Comparison of ENCODE assay signal across 8 mouse cellular contexts in genomic region chr6:71543686-71544499, GRCm38 (mm10). TPM values are rescaled to one million over a fixed set of nuclear protein-coding genes. Genes with fewer than 3 reads are reported as not detected.
DNase-seq lines count a peak whose midpoint lies in the region; ATAC-seq and TF ChIP-seq lines count a peak whose summit lies in the region.

TSS of gene Chmp3 (plus strand) at chr6:71543797.

- dilution Hi-C loops in CH12.LX (cut with MboI; ENCODE audit: extremely low pct_ligation_motif_present, extremely low pct_unique_long_range_greater_than_20kb, low sequenced_read_pairs) = no loop called here

- TF ChIP-seq EP300 in CH12.LX (IDR thresholded peaks at IDR 0.05; ENCODE audit: low read length) = no peak
- peak; percentile 75; the same call in 1 of the 2 replicates for TF ChIP-seq EP300 in heart, postnatal 0 days (IDR thresholded peaks at IDR 0.05; ENCODE audit: low read depth)

- H3K9ac ChIP-seq in CH12.LX (ENCODE audit: insufficient read depth, low read depth) = peak within 1 kb of the TSS; percentile 87
- peak within 1 kb of the TSS; percentile 87 for H3K9ac ChIP-seq in forebrain, embryonic 12.5 days
- peak within 1 kb of the TSS; percentile 99 for H3K9ac ChIP-seq in heart, postnatal 0 days (replicated peaks; ENCODE audit: low read depth, low read length)
- peak within 1 kb of the TSS; percentile 96 for H3K9ac ChIP-seq in liver, embryonic 16.5 days (ENCODE audit: low read depth, low read length)
- H3K9ac ChIP-seq in neural tube, embryonic 13.5 days = peak within 1 kb of the TSS; percentile 95

- no peak for TF ChIP-seq RAD21 in CH12.LX (IDR thresholded peaks at IDR 0.05; ENCODE audit: low read depth, low read length)

- peak within 1 kb of the TSS; percentile 76 for H3K27ac ChIP-seq in CH12.LX (ENCODE audit: insufficient read depth, low read depth)
- peak within 1 kb of the TSS; percentile 96 for H3K27ac ChIP-seq in forebrain, embryonic 12.5 days
- peak within 1 kb of the TSS; percentile 100 for H3K27ac ChIP-seq in heart, postnatal 0 days (ENCODE audit: low read depth)
- H3K27ac ChIP-seq in liver, embryonic 16.5 days (ENCODE audit: low read length) = peak within 1 kb of the TSS; percentile 94
- peak within 1 kb of the TSS; percentile 99 for H3K27ac ChIP-seq in neural tube, embryonic 13.5 days (replicated peaks)
- peak within 1 kb of the TSS; percentile 93 for H3K27ac ChIP-seq in testis, adult 2 months (ENCODE audit: control insufficient read depth, insufficient read depth, low read depth, low read length)

- in situ Hi-C loops in CH12.LX (cut with MboI; ENCODE audit: low pct_ligation_motif_present, low pct_unique_long_range_greater_than_20kb, low sequenced_read_pairs) = no loop called here

- H3K4me2 ChIP-seq in CH12.LX (ENCODE audit: insufficient read depth, low read depth, poor library complexity, severe bottlenecking) = peak within 1 kb of the TSS; percentile 58
- peak within 1 kb of the TSS; percentile 63 for H3K4me2 ChIP-seq in forebrain, embryonic 12.5 days
- peak within 1 kb of the TSS; percentile 78 for H3K4me2 ChIP-seq in heart, postnatal 0 days (ENCODE audit: low read depth, low read length)
- peak within 1 kb of the TSS; percentile 59 for H3K4me2 ChIP-seq in liver, embryonic 16.5 days (ENCODE audit: low read depth, low read length)
- peak within 1 kb of the TSS; percentile 77 for H3K4me2 ChIP-seq in neural tube, embryonic 13.5 days

- H3K9me3 ChIP-seq in CH12.LX (replicated peaks; ENCODE audit: low read length) = no peaks in the 10 kb centered on the region
- no peaks in the 10 kb centered on the region for H3K9me3 ChIP-seq in forebrain, embryonic 12.5 days
- no peaks in the 10 kb centered on the region for H3K9me3 ChIP-seq in heart, postnatal 0 days (replicated peaks; ENCODE audit: control insufficient read depth, low read length)
- no peaks in the 10 kb centered on the region for H3K9me3 ChIP-seq in liver, embryonic 16.5 days (replicated peaks; ENCODE audit: control insufficient read depth, low read length)
- no peaks in the 10 kb centered on the region for H3K9me3 ChIP-seq in neural tube, embryonic 13.5 days

- peaks cover 2% of the 10 kb centered on the region; the same call in 1 of the 2 replicates for H3K79me2 ChIP-seq in CH12.LX (replicated peaks; ENCODE audit: control insufficient read depth, extremely low read depth, insufficient read depth, poor library complexity, severe bottlenecking)

- peak; percentile 84 for TF ChIP-seq POLR2A in CH12.LX (IDR thresholded peaks at IDR 0.05; ENCODE audit: low read depth, low read length)
- peak; percentile 71 for TF ChIP-seq POLR2A in testis, adult 2 months (IDR thresholded peaks at IDR 0.05; ENCODE audit: control insufficient read depth, low read depth, low read length)

- H3K4me3 ChIP-seq in CH12.LX (replicated peaks in 1 of 3; ENCODE audit: low read depth in 2 of 3, low read length in 2 of 3, poor library complexity in 1 of 3) = peak within 1 kb of the TSS; percentile 73 to 80 (median 74)
- H3K4me3 ChIP-seq in forebrain, embryonic 12.5 days (replicated peaks) = peak within 1 kb of the TSS; percentile 61
- peak within 1 kb of the TSS; percentile 99 for H3K4me3 ChIP-seq in heart, postnatal 0 days (ENCODE audit: low read depth, low read length)
- peak within 1 kb of the TSS; percentile 92 for H3K4me3 ChIP-seq in liver, embryonic 16.5 days (ENCODE audit: low read depth, low read length)
- H3K4me3 ChIP-seq in neural tube, embryonic 13.5 days = peak within 1 kb of the TSS; percentile 78
- peak within 1 kb of the TSS; percentile 99 for H3K4me3 ChIP-seq in testis, adult 2 months (ENCODE audit: control insufficient read depth, low read depth, low read length)

- H3K4me1 ChIP-seq in CH12.LX (ENCODE audit: control insufficient read depth in 1 of 2, insufficient read depth in 2 of 2) = peaks cover 0 to 34% of the 10 kb centered on the region in 2 experiments; a peak in 2 of 4 replicates
- H3K4me1 ChIP-seq in forebrain, embryonic 12.5 days = peaks cover 8% of the 10 kb centered on the region; the same call in 1 of the 2 replicates
- H3K4me1 ChIP-seq in heart, postnatal 0 days (ENCODE audit: control insufficient read depth, insufficient read depth) = peaks cover 10% of the 10 kb centered on the region
- H3K4me1 ChIP-seq in liver, embryonic 16.5 days (ENCODE audit: control insufficient read depth, low read depth, low read length) = peaks cover 6% of the 10 kb centered on the region
- peaks cover 10% of the 10 kb centered on the region for H3K4me1 ChIP-seq in neural tube, embryonic 13.5 days (replicated peaks)
- peaks cover 3% of the 10 kb centered on the region for H3K4me1 ChIP-seq in testis, adult 2 months (ENCODE audit: control insufficient read depth, insufficient read depth, low read length)

- WGBS in forebrain, embryonic 12.5 days = under 1% methylated on average over 52 of the region's 59 CpGs
- WGBS in heart, postnatal 0 days = under 1% methylated on average over 59 of the region's 59 CpGs
- WGBS in liver, embryonic 16.5 days (ENCODE audit: insufficient replicate concordance) = under 1% methylated on average over 54 of the region's 59 CpGs
- under 1% methylated on average over 59 of the region's 59 CpGs for WGBS in neural tube, embryonic 13.5 days

- peaks cover 0 to 6% of the 10 kb centered on the region in 2 experiments for H3K36me3 ChIP-seq in CH12.LX (replicated peaks in 1 of 2; ENCODE audit: control insufficient read depth in 1 of 2, insufficient read depth in 1 of 2, low read length in 1 of 2)
- no peaks in the 10 kb centered on the region for H3K36me3 ChIP-seq in forebrain, embryonic 12.5 days (replicated peaks)
- no peaks in the 10 kb centered on the region for H3K36me3 ChIP-seq in heart, postnatal 0 days (replicated peaks; ENCODE audit: control insufficient read depth, insufficient read depth, low read length)
- no peaks in the 10 kb centered on the region for H3K36me3 ChIP-seq in liver, embryonic 16.5 days (ENCODE audit: control insufficient read depth, insufficient read depth)
- no peaks in the 10 kb centered on the region; the same call in 1 of the 2 replicates for H3K36me3 ChIP-seq in neural tube, embryonic 13.5 days
- H3K36me3 ChIP-seq in testis, adult 2 months (ENCODE audit: control insufficient read depth, insufficient read depth, low read length) = no peaks in the 10 kb centered on the region

- peak; percentile 90 for DNase-seq in CH12.LX (ENCODE audit: extremely low read depth)
- DNase-seq in c-Kit-positive CD71-positive TER-119-negative erythroid progenitor cells, embryonic 14.5 days (ENCODE audit: low read depth) = peak; percentile 91
- DNase-seq in heart, postnatal 0 days (ENCODE audit: low spot score) = peak; percentile 91
- peak; percentile 96 to 97 for DNase-seq in kidney, postnatal 4 days

- no peak for TF ChIP-seq CTCF in CH12.LX (conservative IDR thresholded peaks at IDR 0.05 in 1 of 2, IDR thresholded peaks at IDR 0.05 in 1 of 2; ENCODE audit: low read depth in 2 of 2, low read length in 2 of 2)
- TF ChIP-seq CTCF in heart, postnatal 0 days (IDR thresholded peaks at IDR 0.05; ENCODE audit: low read depth) = no peak
- TF ChIP-seq CTCF in testis, adult 2 months (IDR thresholded peaks at IDR 0.05; ENCODE audit: control insufficient read depth, insufficient read depth, insufficient replicate concordance, low read depth, low read length) = no peak

- H3K27me3 ChIP-seq in CH12.LX (replicated peaks) = no peaks in the 10 kb centered on the region
- H3K27me3 ChIP-seq in forebrain, embryonic 12.5 days = 0 out of 2 replicates have a peak, but pooled peaks cover 3% of the 10 kb centered on the region
- H3K27me3 ChIP-seq in heart, postnatal 0 days (ENCODE audit: control insufficient read depth, insufficient read depth, low read length) = no peaks in the 10 kb centered on the region
- no peaks in the 10 kb centered on the region for H3K27me3 ChIP-seq in liver, embryonic 16.5 days (ENCODE audit: control insufficient read depth, insufficient read depth, low read depth, low read length)
- no peaks in the 10 kb centered on the region; the same call in 1 of the 2 replicates for H3K27me3 ChIP-seq in neural tube, embryonic 13.5 days
- H3K27me3 ChIP-seq in testis, adult 2 months (ENCODE audit: control insufficient read depth, insufficient read depth, low read length) = no peaks in the 10 kb centered on the region

- peak; percentile 98 for ATAC-seq in forebrain, embryonic 12.5 days (ENCODE audit: low FRiP score)
- peak; percentile 98 for ATAC-seq in heart, postnatal 0 days (ENCODE audit: insufficient read depth, low read depth)
- peak; percentile 99 for ATAC-seq in liver, embryonic 16.5 days (ENCODE audit: low read depth)
- ATAC-seq in neural tube, embryonic 13.5 days (ENCODE audit: low read depth) = peak; percentile 99

TF ChIP-seq in CH12.LX, 34 proteins besides CTCF, POLR2A, EP300 and RAD21 (continues in another document):
- TF ChIP-seq MYC (IDR thresholded peaks at IDR 0.05; ENCODE audit: low read depth, low read length) (no peak; the same call in 1 of the 2 replicates), NRF1 (IDR thresholded peaks at IDR 0.05; ENCODE audit: low read depth, low read length) (peak; percentile 96), MAX (IDR thresholded peaks at IDR 0.05; ENCODE audit: low read length) (peak; percentile 53; the same call in 1 of the 2 replicates), ELF1 (IDR thresholded peaks at IDR 0.05; ENCODE audit: low read depth, low read length) (peak; percentile 73), GABPA (IDR thresholded peaks at IDR 0.05; ENCODE audit: insufficient replicate concordance, low read depth, low read length) (no peak; the same call in 1 of the 2 replicates), ZC3H11A (IDR thresholded peaks at IDR 0.05; ENCODE audit: low read depth, low read length) (no peak), PAX5 (IDR thresholded peaks at IDR 0.05; ENCODE audit: low read length) (no peak), MXI1 (IDR thresholded peaks at IDR 0.05; ENCODE audit: low read depth, low read length) (peak; percentile 55; the same call in 1 of the 2 replicates), TBP (conservative IDR thresholded peaks at IDR 0.05; ENCODE audit: low read depth, low read length) (peak; percentile 86), KAT2A (IDR thresholded peaks at IDR 0.05; ENCODE audit: insufficient replicate concordance, low read length) (peak; percentile 17; the same call in 1 of the 2 replicates), ZMIZ1 (IDR thresholded peaks at IDR 0.05; ENCODE audit: low read depth, low read length) (peak; percentile 53), ETS1 (conservative IDR thresholded peaks at IDR 0.05; ENCODE audit: low read depth, low read length) (no peak)

RNA-seq across cellular contexts. Expression of gene Chmp3, which starts in this region (rescaled TPM):
- total RNA-seq in CH12.LX (2012; rRNA removed) = 27.8 and 30.3 TPM in 2 replicates
- 44.7 and 53.8 TPM in 2 replicates for total RNA-seq in CH12.LX (2014; rRNA removed)
- 68.1 and 76.5 TPM in 2 replicates for polyA plus RNA-seq in CH12.LX (2012; ENCODE audit: insufficient read length, low read depth)
- 44.3 and 49.4 TPM in 2 replicates for polyA plus RNA-seq in forebrain, embryonic 12.5 days (2016; fragmentation: Nextera tagmentation; extraction: Ambion mirVana)
- total RNA-seq in heart, postnatal 0 days (2014; rRNA removed; ENCODE audit: low replicate concordance) = 46.1 and 51.7 TPM in 2 replicates
- 62.5 and 63.3 TPM in 2 replicates for polyA plus RNA-seq in heart, postnatal 0 days (2015; fragmentation: Nextera tagmentation; extraction: Ambion mirVana)
- 30.4 and 31.2 TPM in 2 replicates for polyA plus RNA-seq in liver, embryonic 16.5 days (2015; fragmentation: Nextera tagmentation; extraction: Ambion mirVana)
- 59.3 and 60.4 TPM in 2 replicates for polyA plus RNA-seq in neural tube, embryonic 13.5 days (2015; fragmentation: Nextera tagmentation; extraction: Ambion mirVana)
- 20.7 and 25.0 TPM in 2 replicates for polyA plus RNA-seq in testis, adult 2 months (2012; rRNA removed)

Comparison
In these comparisons a context has a peak if more than half of its experiments do, and no peak if none do; other contexts are left out.
1. Peak in every context shown above with its lines: DNase-seq, ATAC-seq, H3K4me3 ChIP-seq and H3K27ac ChIP-seq.